Mouse (Mus musculus) layer of hippocampus, adult 11-12 months (tissue): ENCODE data around the gene Krtap5-5.
"Not testable (repeated sequence)": the region's sequence is repeated elsewhere in the genome, so short reads cannot be mapped to it uniquely, and the experiment has no call there.

Source experiments
- DNase-seq: peaks from one replicate; pipeline ENCODE4 v3.0.0; 2022; ENCODE audit warnings: low spot score

The Krtap5-5 gene

GRCm38 (mm10) chr7:142229871-142230270, at the start of gene Krtap5-5:
Gene Krtap5-5, minus strand, starts transcription at chr7:142229971.
- not testable (repeated sequence) for DNase-seq

- not testable (repeated sequence) for DNase-seq
These were observed 49.5 kb upstream of the Krtap5-5 start for GRCm38 (mm10) chr7:142279291-142279690.

- DNase-seq: peak; percentile 59
These were observed 48.4 kb upstream of the Krtap5-5 start for GRCm38 (mm10) chr7:142278183-142278582.

- not testable (repeated sequence) for DNase-seq
These were observed 44.5 kb upstream of the Krtap5-5 start, which contains the start of gene Gm4559 for GRCm38 (mm10) chr7:142274263-142274662. Gene Gm4559, minus strand, starts transcription at chr7:142274363.

- not testable (repeated sequence) for DNase-seq
These were observed 28.5 kb upstream of the Krtap5-5 start, which contains the start of gene Gm2431 for GRCm38 (mm10) chr7:142258254-142258653. Gene Gm2431, minus strand, starts transcription at chr7:142258354.

GRCm38 (mm10) chr7:142255517-142255916, 25.7 kb upstream of the Krtap5-5 start:
- DNase-seq: peak; percentile 19

GRCm38 (mm10) chr7:142249824-142250223, 20.1 kb upstream of the Krtap5-5 start:
- DNase-seq: peak; percentile 15

- DNase-seq: no peak
These were observed 11.2 kb upstream of the Krtap5-5 start, which contains the start of gene Gm40460 for GRCm38 (mm10) chr7:142240978-142241377. Gene Gm40460, minus strand, starts transcription at chr7:142241078.

- DNase-seq: no peak
These were observed 1.8 kb upstream of the Krtap5-5 start for GRCm38 (mm10) chr7:142231540-142231939.

- no peak for DNase-seq
These were observed 5.3 kb downstream of the Krtap5-5 start for GRCm38 (mm10) chr7:142224518-142224917.

GRCm38 (mm10) chr7:142212136-142212535, 17.6 kb downstream of the Krtap5-5 start:
- DNase-seq: not testable (repeated sequence)

- no peak for DNase-seq
These were observed 18.2 kb downstream of the Krtap5-5 start, which contains the start of gene Gm7579 for GRCm38 (mm10) chr7:142211559-142211958. Gene Gm7579, plus strand, starts transcription at chr7:142211859.

- DNase-seq: not testable (repeated sequence)
These were observed 22.9 kb downstream of the Krtap5-5 start for GRCm38 (mm10) chr7:142206891-142207290.

- no peak for DNase-seq
These were observed 24.3 kb downstream of the Krtap5-5 start for GRCm38 (mm10) chr7:142205488-142205887.

GRCm38 (mm10) chr7:142201064-142201463, 28.7 kb downstream of the Krtap5-5 start, which contains the start of gene Krtap5-3:
Gene Krtap5-3, plus strand, starts transcription at chr7:142201364.
- DNase-seq: no peak

- DNase-seq: no peak
These were observed 31.0 kb downstream of the Krtap5-5 start for GRCm38 (mm10) chr7:142198748-142199147.

- no peak for DNase-seq
These were observed 39.5 kb downstream of the Krtap5-5 start, which contains the start of gene Gm10153 for GRCm38 (mm10) chr7:142190289-142190688. Gene Gm10153, minus strand, starts transcription at chr7:142190389.

- DNase-seq: no peak
These were observed 41.6 kb downstream of the Krtap5-5 start for GRCm38 (mm10) chr7:142188156-142188555.

- no peak for DNase-seq
These were observed 48.8 kb downstream of the Krtap5-5 start for GRCm38 (mm10) chr7:142181021-142181420.
